8 mouse cellular contexts compared by ENCODE assay signal in genomic region chr12:75733331-75734070, GRCm38 (mm10). TPM values are rescaled to one million over a fixed set of nuclear protein-coding genes. Genes with fewer than 3 reads are reported as not detected.
DNase-seq lines count a peak whose midpoint lies in the region; ATAC-seq and TF ChIP-seq lines count a peak whose summit lies in the region.

No protein-coding gene starts in this region.

- WGBS in forebrain, embryonic 11.5 days = 63% methylated on average over 7 of the region's 7 CpGs
- 26% methylated on average over 7 of the region's 7 CpGs for WGBS in intestine, postnatal 0 days
- WGBS in midbrain, postnatal 0 days = 40% methylated on average over 7 of the region's 7 CpGs

- peak overlapping the region; percentile 53 for H3K4me3 ChIP-seq in testis, adult 2 months (ENCODE audit: control insufficient read depth, low read depth, low read length)
- H3K4me3 ChIP-seq in forebrain, embryonic 11.5 days (ENCODE audit: low read depth, low read length) = no peak overlapping the region; the same call in 1 of the 2 replicates
- peak overlapping the region; percentile 86 for H3K4me3 ChIP-seq in intestine, postnatal 0 days (ENCODE audit: low read depth, low read length)
- peak overlapping the region; percentile 92 for H3K4me3 ChIP-seq in midbrain, postnatal 0 days (ENCODE audit: low read depth, low read length)

- no peaks in the 10 kb centered on the region for H3K9me3 ChIP-seq in forebrain, embryonic 11.5 days (ENCODE audit: control insufficient read depth, low read length)
- H3K9me3 ChIP-seq in intestine, postnatal 0 days (ENCODE audit: control insufficient read depth) = no peaks in the 10 kb centered on the region
- no peaks in the 10 kb centered on the region for H3K9me3 ChIP-seq in midbrain, postnatal 0 days (ENCODE audit: low read length)

- intact Hi-C loops in left cerebral cortex, postnatal 14 days (cut with DNase I) = no loop called here

- no peak overlapping the region for H3K9ac ChIP-seq in forebrain, embryonic 11.5 days (ENCODE audit: low read length)
- H3K9ac ChIP-seq in intestine, postnatal 0 days (ENCODE audit: low read depth, low read length) = no peak overlapping the region
- H3K9ac ChIP-seq in midbrain, postnatal 0 days (replicated peaks; ENCODE audit: low read length, poor library complexity, severe bottlenecking) = 0 out of 2 replicates have a peak overlapping the region, but pooled peaks have one; percentile 0

- ATAC-seq in forebrain, embryonic 11.5 days (replicated peaks; ENCODE audit: low FRiP score) = no peak
- ATAC-seq in intestine, postnatal 0 days = no peak
- ATAC-seq in midbrain, postnatal 0 days (ENCODE audit: low FRiP score) = no peak

- TF ChIP-seq CTCF in testis, adult 2 months (IDR thresholded peaks at IDR 0.05; ENCODE audit: control insufficient read depth, insufficient read depth, insufficient replicate concordance, low read depth, low read length) = no peak
- TF ChIP-seq CTCF in intestine, postnatal 0 days (IDR thresholded peaks at IDR 0.05; ENCODE audit: low read depth) = no peak
- no peak for TF ChIP-seq CTCF in midbrain, postnatal 0 days (IDR thresholded peaks at IDR 0.05)

- no peak for DNase-seq in testis, postnatal 10 days (ENCODE audit: low spot score)
- no peak for DNase-seq in forebrain, embryonic 11.5 days (ENCODE audit: low spot score)
- DNase-seq in midbrain, postnatal 0 days (ENCODE audit: low spot score) = no peak
- DNase-seq in left cerebral cortex, adult 18-20 months (ENCODE audit: low spot score in 2 of 2) = no peak
- DNase-seq in left cerebral cortex, postnatal 14 days (ENCODE audit: low spot score in 2 of 2) = no peak
- no peak for DNase-seq in spleen, postnatal 14 days (ENCODE audit: low spot score in 2 of 2)

- no peaks in the 10 kb centered on the region for H3K36me3 ChIP-seq in testis, adult 2 months (ENCODE audit: control insufficient read depth, insufficient read depth, low read length)
- no peaks in the 10 kb centered on the region for H3K36me3 ChIP-seq in forebrain, embryonic 11.5 days (ENCODE audit: control insufficient read depth, insufficient read depth, low read length)
- 0 out of 2 replicates have a peak, but pooled peaks cover 4% of the 10 kb centered on the region for H3K36me3 ChIP-seq in intestine, postnatal 0 days (ENCODE audit: control insufficient read depth, insufficient read depth)
- H3K36me3 ChIP-seq in midbrain, postnatal 0 days (ENCODE audit: insufficient read depth, low read length) = 0 out of 2 replicates have a peak, but pooled peaks cover 2% of the 10 kb centered on the region

- TF ChIP-seq POLR2A in testis, adult 2 months (IDR thresholded peaks at IDR 0.05; ENCODE audit: control insufficient read depth, low read depth, low read length) = no peak

- H3K4me2 ChIP-seq in forebrain, embryonic 11.5 days (ENCODE audit: low read depth, low read length, severe bottlenecking) = peak overlapping the region; percentile 16; the same call in 1 of the 2 replicates
- peak overlapping the region; percentile 99 for H3K4me2 ChIP-seq in intestine, postnatal 0 days (replicated peaks; ENCODE audit: low read depth)
- H3K4me2 ChIP-seq in midbrain, postnatal 0 days (ENCODE audit: low read depth, low read length, poor library complexity, severe bottlenecking) = peak overlapping the region; percentile 78

- no peak overlapping the region; the same call in 1 of the 2 replicates for H3K27ac ChIP-seq in testis, adult 2 months (ENCODE audit: control insufficient read depth, insufficient read depth, low read depth, low read length)
- no peak overlapping the region for H3K27ac ChIP-seq in forebrain, embryonic 11.5 days (ENCODE audit: low read depth, low read length)
- H3K27ac ChIP-seq in intestine, postnatal 0 days (ENCODE audit: low read depth, low read length) = no peak overlapping the region
- no peak overlapping the region for H3K27ac ChIP-seq in midbrain, postnatal 0 days (ENCODE audit: low read depth, low read length)

- no peaks in the 10 kb centered on the region for H3K27me3 ChIP-seq in testis, adult 2 months (ENCODE audit: control insufficient read depth, insufficient read depth, low read length)
- H3K27me3 ChIP-seq in forebrain, embryonic 11.5 days (ENCODE audit: control insufficient read depth, insufficient read depth, low read length) = peaks cover 8% of the 10 kb centered on the region; the same call in 1 of the 2 replicates
- no peaks in the 10 kb centered on the region for H3K27me3 ChIP-seq in intestine, postnatal 0 days (replicated peaks; ENCODE audit: control insufficient read depth, insufficient read depth, low read length)
- H3K27me3 ChIP-seq in midbrain, postnatal 0 days (ENCODE audit: insufficient read depth, low read length) = no peaks in the 10 kb centered on the region

- peaks cover 6% of the 10 kb centered on the region; the same call in 1 of the 2 replicates for H3K4me1 ChIP-seq in testis, adult 2 months (ENCODE audit: control insufficient read depth, insufficient read depth, low read length)
- peaks cover 5% of the 10 kb centered on the region; the same call in 1 of the 2 replicates for H3K4me1 ChIP-seq in forebrain, embryonic 11.5 days (replicated peaks; ENCODE audit: control insufficient read depth, insufficient read depth, low read length)
- H3K4me1 ChIP-seq in intestine, postnatal 0 days (replicated peaks; ENCODE audit: control insufficient read depth, insufficient read depth, low read length) = peaks cover 12% of the 10 kb centered on the region; the same call in 1 of the 2 replicates
- peaks cover 7% of the 10 kb centered on the region; the same call in 1 of the 2 replicates for H3K4me1 ChIP-seq in midbrain, postnatal 0 days (ENCODE audit: insufficient read depth, low read length)

RNA-seq across cellular contexts. Expression of gene Sgpp1, which starts 2.0 kb away (rescaled TPM):
- 20.0 and 20.8 TPM in 2 replicates for polyA plus RNA-seq in testis, adult 2 months (2012; rRNA removed)
- 9.2 and 10.2 TPM in 2 replicates for polyA plus RNA-seq in forebrain, embryonic 11.5 days (2014; fragmentation: Nextera tagmentation; extraction: Ambion mirVana)
- 24.1 and 25.2 TPM in 2 replicates for polyA plus RNA-seq in intestine, postnatal 0 days (2015; fragmentation: Nextera tagmentation; extraction: Ambion mirVana)
- total RNA-seq in midbrain, postnatal 0 days (2014; rRNA removed) = 35.9 and 36.2 TPM in 2 replicates
- polyA plus RNA-seq in midbrain, postnatal 0 days (2015; fragmentation: Nextera tagmentation; extraction: Ambion mirVana) = 14.7 and 15.2 TPM in 2 replicates
- 10 to 100 TPM; 30.2 to 32.9 TPM for total RNA-seq in left cerebral cortex, adult 18-20 months (2021)
- total RNA-seq in left cerebral cortex, postnatal 14 days (2021) = 10 to 100 TPM; 31.7 to 32.6 TPM

Comparison
In these comparisons a context has a peak if more than half of its experiments do, and no peak if none do; other contexts are left out.
1. H3K4me2 ChIP-seq: peak in every context shown above with its lines; median percentile 99 in intestine, postnatal 0 days; 78 in midbrain, postnatal 0 days; 16 in forebrain, embryonic 11.5 days.